Mouse (Mus musculus) forebrain, embryonic 12.5 days (tissue): ENCODE results near the gene Fam185a. TPM values are rescaled to one million over a fixed set of nuclear protein-coding genes. Genes with fewer than 3 reads are reported as not detected.

ENCODE experiments used
- ATAC-seq: fragments of 200-750 bp; cut with Nextera tagmentation; 2 replicates; pipeline ENCODE4 v1.8.0; 2017; ENCODE audit warnings: moderate TSS enrichment; ENCODE audit not compliant: low FRiP score
- H3K27ac ChIP-seq: fragments of 300-500 bp; sonication (generic); 2 replicates; pipeline ENCODE4 v1.5.1; 2016; ENCODE audit warnings: mild to moderate bottlenecking
- H3K27me3 ChIP-seq: fragments of 300-500 bp; sonication (generic); 2 replicates; pipeline ENCODE4 v1.6.1; 2016; ENCODE audit warnings: mild to moderate bottlenecking
- H3K36me3 ChIP-seq: fragments of 300-500 bp; sonication (generic); replicated peaks from 2 replicates; pipeline ENCODE4 v1.6.1; 2016; ENCODE audit warnings: mild to moderate bottlenecking
- H3K4me1 ChIP-seq: fragments of 300-500 bp; sonication (generic); 2 replicates; pipeline ENCODE4 v1.6.1; 2016
- H3K4me2 ChIP-seq: fragments of 300-500 bp; sonication (generic); 2 replicates; pipeline ENCODE4 v1.6.1; 2016; ENCODE audit warnings: mild to moderate bottlenecking, moderate library complexity
- H3K4me3 ChIP-seq: fragments of 300-500 bp; sonication (generic); replicated peaks from 2 replicates; pipeline ENCODE4 v1.5.1; 2016; ENCODE audit warnings: mild to moderate bottlenecking
- H3K9ac ChIP-seq: fragments of 300-500 bp; sonication (generic); 2 replicates; pipeline ENCODE4 v1.6.1; 2016; ENCODE audit warnings: mild to moderate bottlenecking
- H3K9me3 ChIP-seq: fragments of 300-500 bp; sonication (generic); 2 replicates; pipeline ENCODE4 v1.6.1; 2016
- WGBS: fragments of 180-500 bp; shearing (Covaris S2); methylation state at CpG from one replicate; pipeline ENCODE4 v1.1.7; 2016; 5-methylcytosine and 5-hydroxymethylcytosine counted together
- polyA plus RNA-seq: library from polyadenylated mRNA; unstranded; fragments of >200 nt; fragmentation: Nextera tagmentation; extraction: Ambion mirVana; gene quantifications from 2 replicates; pipeline ENCODE4 v1.2.1, GENCODE M21; 2016

Fam185a gene
- polyA plus RNA-seq, 1 experiment from 2014 or later = 5.4 TPM

- Histone ChIP-seq H3K4me3 (no peak overlapping the region), H3K9ac (no peak overlapping the region), H3K27ac (no peak overlapping the region), H3K36me3 (no peaks in the 10 kb centered on the region), H3K4me1 (no peaks in the 10 kb centered on the region), H3K27me3 (no peaks in the 10 kb centered on the region), H3K9me3 (no peaks in the 10 kb centered on the region), H3K4me2 (no peak overlapping the region)
- no peak for ATAC-seq
- 81% methylated on average over 2 of the region's 2 CpGs for WGBS
Observed at GRCm38 (mm10) chr5:21500941-21501340, 76.2 kb downstream of the Fam185a start.

GRCm38 (mm10) chr5:21502936-21503610 lies 78.3 kb downstream of the Fam185a start:
- H3K4me1 ChIP-seq = no peaks in the 10 kb centered on the region
- no peak for ATAC-seq
- WGBS = 89% methylated on average over 13 of the region's 13 CpGs

GRCm38 (mm10) chr5:21505159-21505558 lies 80.4 kb downstream of the Fam185a start:
- H3K4me2 ChIP-seq = no peak overlapping the region
- no peaks in the 10 kb centered on the region for H3K27me3 ChIP-seq
- ATAC-seq = no peak
- WGBS = 92% methylated on average over 8 of the region's 8 CpGs
- no peaks in the 10 kb centered on the region for H3K9me3 ChIP-seq
- no peak overlapping the region for H3K4me3 ChIP-seq
- H3K9ac ChIP-seq = no peak overlapping the region
- no peaks in the 10 kb centered on the region for H3K4me1 ChIP-seq
- no peaks in the 10 kb centered on the region for H3K36me3 ChIP-seq
- H3K27ac ChIP-seq = no peak overlapping the region

More at GRCm38 (mm10) chr5:21502936-21503610, 78.3 kb downstream of the Fam185a start:
- Histone ChIP-seq H3K9me3 (no peaks in the 10 kb centered on the region), H3K36me3 (no peaks in the 10 kb centered on the region), H3K27ac (no peak overlapping the region), H3K9ac (no peak overlapping the region), H3K4me2 (no peak overlapping the region), H3K4me3 (no peak overlapping the region), H3K27me3 (no peaks in the 10 kb centered on the region)

GRCm38 (mm10) chr5:21506887-21507286 lies 82.1 kb downstream of the Fam185a start:
- Histone ChIP-seq H3K9ac (no peak overlapping the region), H3K4me3 (no peak overlapping the region), H3K36me3 (no peaks in the 10 kb centered on the region), H3K27ac (no peak overlapping the region), H3K9me3 (no peaks in the 10 kb centered on the region), H3K27me3 (no peaks in the 10 kb centered on the region), H3K4me1 (no peaks in the 10 kb centered on the region), H3K4me2 (no peak overlapping the region)
- 74% methylated on average over 1 of the region's 1 CpGs for WGBS
- ATAC-seq = no peak

GRCm38 (mm10) chr5:21509801-21510200 lies 85.0 kb downstream of the Fam185a start:
- Histone ChIP-seq H3K9me3 (no peaks in the 10 kb centered on the region), H3K9ac (no peak overlapping the region), H3K36me3 (no peaks in the 10 kb centered on the region), H3K4me1 (no peaks in the 10 kb centered on the region), H3K27me3 (no peaks in the 10 kb centered on the region), H3K4me3 (no peak overlapping the region), H3K4me2 (no peak overlapping the region), H3K27ac (no peak overlapping the region)
- ATAC-seq = no peak
- 79% methylated on average over 4 of the region's 4 CpGs for WGBS

GRCm38 (mm10) chr5:21513363-21513762 lies 88.6 kb downstream of the Fam185a start:
- no peaks in the 10 kb centered on the region for H3K27me3 ChIP-seq
- no peaks in the 10 kb centered on the region for H3K36me3 ChIP-seq
- no peak for ATAC-seq
- H3K4me2 ChIP-seq = no peak overlapping the region
- H3K4me1 ChIP-seq = no peaks in the 10 kb centered on the region
- H3K27ac ChIP-seq = no peak overlapping the region
- WGBS = 73% methylated on average over 10 of the region's 10 CpGs
- H3K4me3 ChIP-seq = no peak overlapping the region
- H3K9ac ChIP-seq = no peak overlapping the region
- H3K9me3 ChIP-seq = no peaks in the 10 kb centered on the region

GRCm38 (mm10) chr5:21517562-21517961 lies 92.8 kb downstream of the Fam185a start:
- Histone ChIP-seq H3K27ac (no peak overlapping the region), H3K36me3 (no peaks in the 10 kb centered on the region), H3K4me2 (no peak overlapping the region), H3K9ac (no peak overlapping the region), H3K9me3 (no peaks in the 10 kb centered on the region), H3K4me3 (no peak overlapping the region), H3K4me1 (no peaks in the 10 kb centered on the region), H3K27me3 (no peaks in the 10 kb centered on the region)
- no peak for ATAC-seq
- 87% methylated on average over 2 of the region's 2 CpGs for WGBS

GRCm38 (mm10) chr5:21518207-21518606 lies 93.4 kb downstream of the Fam185a start:
- no peak overlapping the region for H3K4me3 ChIP-seq

GRCm38 (mm10) chr5:21519166-21519565 lies 94.4 kb downstream of the Fam185a start:
- H3K36me3 ChIP-seq = no peaks in the 10 kb centered on the region
- H3K4me2 ChIP-seq = no peak overlapping the region
- no peaks in the 10 kb centered on the region for H3K27me3 ChIP-seq
- no peak overlapping the region for H3K27ac ChIP-seq
- no peak for ATAC-seq
- 86% methylated on average over 3 of the region's 3 CpGs for WGBS
- no peaks in the 10 kb centered on the region for H3K9me3 ChIP-seq
- H3K4me1 ChIP-seq = no peaks in the 10 kb centered on the region
- no peak overlapping the region for H3K4me3 ChIP-seq
- no peak overlapping the region for H3K9ac ChIP-seq

More at GRCm38 (mm10) chr5:21518207-21518606, 93.4 kb downstream of the Fam185a start:
- no peak for ATAC-seq
- H3K9me3 ChIP-seq = no peaks in the 10 kb centered on the region
- H3K27ac ChIP-seq = no peak overlapping the region
- no peaks in the 10 kb centered on the region for H3K27me3 ChIP-seq
- 70% methylated on average over 4 of the region's 4 CpGs for WGBS
- H3K4me2 ChIP-seq = no peak overlapping the region
- no peaks in the 10 kb centered on the region for H3K4me1 ChIP-seq
- H3K9ac ChIP-seq = no peak overlapping the region
- H3K36me3 ChIP-seq = no peaks in the 10 kb centered on the region

GRCm38 (mm10) chr5:21526835-21527485 lies 102.2 kb downstream of the Fam185a start:
- Histone ChIP-seq H3K4me2 (no peak overlapping the region), H3K4me1 (peaks cover 7% of the 10 kb centered on the region; the same call in 1 of the 2 replicates), H3K4me3 (no peak overlapping the region), H3K27me3 (no peaks in the 10 kb centered on the region), H3K27ac (no peak overlapping the region), H3K9me3 (no peaks in the 10 kb centered on the region), H3K36me3 (no peaks in the 10 kb centered on the region), H3K9ac (no peak overlapping the region)
- WGBS = 49% methylated on average over 11 of the region's 11 CpGs
- no peak for ATAC-seq

- Histone ChIP-seq H3K9me3 (no peaks in the 10 kb centered on the region), H3K4me1 (peaks cover 7% of the 10 kb centered on the region; the same call in 1 of the 2 replicates), H3K9ac (no peak overlapping the region), H3K36me3 (no peaks in the 10 kb centered on the region), H3K4me2 (no peak overlapping the region), H3K27ac (no peak overlapping the region), H3K27me3 (no peaks in the 10 kb centered on the region), H3K4me3 (no peak overlapping the region)
- ATAC-seq = no peak
- 81% methylated on average over 4 of the region's 4 CpGs for WGBS
Observed at GRCm38 (mm10) chr5:21527488-21527911, 102.7 kb downstream of the Fam185a start.

GRCm38 (mm10) chr5:21528068-21528842 lies 103.5 kb downstream of the Fam185a start:
- no peak overlapping the region for H3K27ac ChIP-seq
- WGBS = 93% methylated on average over 15 of the region's 15 CpGs
- peaks cover 7% of the 10 kb centered on the region; the same call in 1 of the 2 replicates for H3K4me1 ChIP-seq
- H3K36me3 ChIP-seq = no peaks in the 10 kb centered on the region
- H3K9ac ChIP-seq = no peak overlapping the region
- ATAC-seq = no peak
- H3K9me3 ChIP-seq = no peaks in the 10 kb centered on the region
- H3K4me2 ChIP-seq = no peak overlapping the region
- no peaks in the 10 kb centered on the region for H3K27me3 ChIP-seq
- H3K4me3 ChIP-seq = no peak overlapping the region
